Mouse (Mus musculus) thymus, adult 2 months (tissue): ENCODE data around the gene Aco2.

Experiments used
- CTCF ChIP-seq: fragments of 200-500 bp; IDR thresholded peaks from 2 replicates; pipeline ENCODE4 v1.5.1; 2012; ENCODE audit warnings: mild to moderate bottlenecking, control low read depth, low read length, moderate library complexity, borderline replicate concordance; ENCODE audit not compliant: control insufficient read depth, poor library complexity, insufficient read depth; ENCODE audit errors: extremely low read depth
- POLR2A ChIP-seq: fragments of 200-500 bp; IDR thresholded peaks from 2 replicates; pipeline ENCODE4 v1.6.1; 2012; ENCODE audit warnings: mild to moderate bottlenecking, low read length, control low read depth, moderate library complexity; ENCODE audit not compliant: control insufficient read depth, poor library complexity, insufficient read depth; ENCODE audit errors: extremely low read depth

DNA sequence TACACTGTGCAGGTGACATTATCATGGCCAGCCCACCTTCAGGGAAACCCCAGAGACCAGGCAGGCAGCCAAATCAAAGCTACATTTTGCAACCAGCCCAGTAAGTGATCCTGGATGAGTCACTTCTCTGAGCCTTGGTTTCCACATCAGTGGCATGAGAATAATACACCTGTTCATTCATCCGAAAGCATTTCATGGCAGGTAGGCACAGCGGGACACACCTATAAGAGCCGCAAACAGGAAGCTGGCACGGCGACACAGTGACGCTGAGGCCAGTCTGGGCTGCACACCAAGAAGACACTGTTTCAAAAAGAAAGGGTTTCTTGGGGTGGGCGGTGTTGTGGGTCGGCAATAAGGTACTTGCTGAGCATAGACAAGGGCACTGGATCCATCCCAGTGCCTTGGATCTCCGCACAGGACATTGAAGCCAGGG, 82.1 kb downstream of the Aco2 start:
- TF ChIP-seq CTCF (no peak), POLR2A (no peak)
